Comparison of ENCODE assay signal across 17 mouse cellular contexts in the genomic region with DNA sequence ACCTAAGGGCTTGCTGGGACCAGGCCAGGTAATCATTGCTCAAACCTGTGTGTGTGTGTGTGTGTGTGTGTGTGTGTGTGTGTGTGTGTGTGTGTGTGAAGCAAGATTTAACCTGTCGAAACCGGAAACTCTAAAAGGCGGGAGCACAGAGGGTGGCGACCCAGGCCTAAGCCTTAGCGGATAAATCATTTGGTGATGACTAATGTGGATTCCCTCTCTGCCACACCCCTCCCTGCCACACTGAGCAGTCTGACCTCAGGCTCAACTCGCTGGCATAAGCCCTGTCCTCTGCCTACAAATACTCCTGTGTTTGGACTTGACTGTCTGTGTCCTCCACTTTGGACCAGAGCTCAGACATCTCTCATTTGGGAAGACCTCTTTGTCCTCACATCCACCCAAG. TPM values are rescaled to one million over a fixed set of nuclear protein-coding genes. Genes with fewer than 3 reads are reported as not detected.
DNase-seq lines count a peak whose midpoint lies in the region; ATAC-seq lines count a peak whose summit lies in the region.
"Had no signal": no experiment of that assay in that cellular context is flagged by ENCODE, and none has a peak within 500 bp of the region (broad histone marks: within the 10 kb centered on the region; RNA-seq: fewer than 3 reads in every experiment).

No protein-coding gene starts in this region.

- H3K27me3 ChIP-seq in hindbrain, embryonic 11.5 days (ENCODE audit: control insufficient read depth, insufficient read depth, low read length), result no peaks in the 10 kb centered on the region

- H3K36me3 ChIP-seq in hindbrain, embryonic 11.5 days (ENCODE audit: control insufficient read depth, insufficient read depth, low read length), result no peaks in the 10 kb centered on the region

- peak; percentile 55 for DNase-seq in cerebellum, adult 9-11 months
- DNase-seq in cerebellum, adult 8-10 months, result no peak
- peak; percentile 57 to 60 for DNase-seq in urinary bladder, postnatal 36 days (ENCODE audit: low spot score in 2 of 2)
- DNase-seq in urinary bladder, adult 2 months (ENCODE audit: low spot score), result no peak
- peak; percentile 62 to 72 for DNase-seq in adrenal gland, postnatal 36 days
- DNase-seq in left cerebral cortex, adult 8-10 months (ENCODE audit: low spot score in 2 of 2), result no peak
- no peak for DNase-seq in heart, postnatal 4 days
- DNase-seq in hindbrain, embryonic 11.5 days (ENCODE audit: low spot score), result no peak
- DNase-seq: cerebellum, postnatal 36 days; heart, adult 2 months; kidney, adult 11 months; liver, embryonic 13.5 days; lung, postnatal 4 days; right cerebral cortex, postnatal 4 days; thymus, adult 18-20 months had no signal

- H3K4me1 ChIP-seq in hindbrain, embryonic 11.5 days (replicated peaks; ENCODE audit: control insufficient read depth, insufficient read depth, low read length), result peaks cover 2% of the 10 kb centered on the region; the same call in 1 of the 2 replicates

- H3K9ac ChIP-seq in hindbrain, embryonic 11.5 days (ENCODE audit: low read depth, low read length), result no peak overlapping the region
- H3K9ac ChIP-seq: liver, embryonic 13.5 days had no signal

- no peak for ATAC-seq in hindbrain, embryonic 11.5 days (ENCODE audit: low FRiP score)

- no peak overlapping the region for H3K27ac ChIP-seq in hindbrain, embryonic 11.5 days (ENCODE audit: low read depth, low read length)
- H3K27ac ChIP-seq: heart, adult 2 months had no signal

- H3K9me3 ChIP-seq in hindbrain, embryonic 11.5 days (ENCODE audit: control insufficient read depth, low read length), result no peaks in the 10 kb centered on the region
- H3K9me3 ChIP-seq: liver, embryonic 13.5 days had no signal

- H3K4me2 ChIP-seq in hindbrain, embryonic 11.5 days (replicated peaks; ENCODE audit: low read depth, low read length), result no peak overlapping the region

- WGBS in hindbrain, embryonic 11.5 days, result 88% methylated on average over 6 of the region's 6 CpGs

- H3K4me3 ChIP-seq in hindbrain, embryonic 11.5 days (ENCODE audit: low read depth, low read length), result no peak overlapping the region
- H3K4me3 ChIP-seq: heart, adult 2 months; liver, embryonic 13.5 days had no signal

RNA-seq across cellular contexts. Expression of a gene that starts 2.4 kb away (rescaled TPM):
- polyA plus RNA-seq in urinary bladder, adult 2 months (2012; rRNA removed), result 449 and 545 TPM in 2 replicates
- 100 to 1,000 TPM; 587 to 633 TPM for total RNA-seq in adrenal gland, postnatal 36 days (2021)
- 100 to 1,000 TPM; 173 to 205 (median 180) TPM for total RNA-seq in left cerebral cortex, adult 8-10 months (2022)
- total RNA-seq in heart, postnatal 4 days (2021), result 100 to 1,000 TPM; 251 to 261 TPM
- 56.3 and 64.0 TPM in 2 replicates for polyA plus RNA-seq in hindbrain, embryonic 11.5 days (2014; fragmentation: Nextera tagmentation; extraction: Ambion mirVana)

RNA-seq across cellular contexts. Expression of a gene that starts 12.2 kb away (rescaled TPM):
- 16.9 and 19.4 TPM in 2 replicates for polyA plus RNA-seq in urinary bladder, adult 2 months (2012; rRNA removed)
- total RNA-seq in adrenal gland, postnatal 36 days (2021), result 100 to 1,000 TPM; 329 to 440 TPM
- 1 to 10 TPM; 3.7 to 9.1 (median 5.7) TPM for total RNA-seq in left cerebral cortex, adult 8-10 months (2022)
- 100 to 1,000 TPM; 693 to 795 TPM for total RNA-seq in heart, postnatal 4 days (2021)
- polyA plus RNA-seq in hindbrain, embryonic 11.5 days (2014; fragmentation: Nextera tagmentation; extraction: Ambion mirVana), result 4.3 and 4.5 TPM in 2 replicates
- total RNA-seq: hematopoietic stem cell, adult 5-6 weeks; monocyte, adult 5-6 weeks had no signal

RNA-seq across cellular contexts. Expression of a gene that starts 26.6 kb away (rescaled TPM):
- 49.8 and 50.1 TPM in 2 replicates for polyA plus RNA-seq in urinary bladder, adult 2 months (2012; rRNA removed)
- total RNA-seq in adrenal gland, postnatal 36 days (2021), result 10 to 100 TPM; 46.2 to 57.2 TPM
- total RNA-seq in left cerebral cortex, adult 8-10 months (2022), result 10 to 100 TPM; 45.6 to 47.7 (median 46.7) TPM
- total RNA-seq in heart, postnatal 4 days (2021), result 10 to 100 TPM; 45.3 to 46.6 TPM
- polyA plus RNA-seq in hindbrain, embryonic 11.5 days (2014; fragmentation: Nextera tagmentation; extraction: Ambion mirVana), result 16.3 and 26.1 TPM in 2 replicates

RNA-seq across cellular contexts. Expression of a gene that starts 35.6 kb away (rescaled TPM):
- polyA plus RNA-seq in urinary bladder, adult 2 months (2012; rRNA removed), result 107 and 140 TPM in 2 replicates
- total RNA-seq in adrenal gland, postnatal 36 days (2021), result 10 to 100 TPM; 69.4 to 76.1 TPM
- total RNA-seq in left cerebral cortex, adult 8-10 months (2022), result 10 to 100 TPM; 56.6 to 66.4 (median 60.7) TPM
- total RNA-seq in heart, postnatal 4 days (2021), result 10 to 100 TPM; 61.9 to 70.3 TPM
- polyA plus RNA-seq in hindbrain, embryonic 11.5 days (2014; fragmentation: Nextera tagmentation; extraction: Ambion mirVana), result 171 and 176 TPM in 2 replicates

RNA-seq across cellular contexts. Expression of a gene that starts 35.9 kb away (rescaled TPM):
- 84.3 and 84.5 TPM in 2 replicates for polyA plus RNA-seq in urinary bladder, adult 2 months (2012; rRNA removed)
- 10 to 100 TPM; 98.7 to 99.8 TPM for total RNA-seq in adrenal gland, postnatal 36 days (2021)
- 100 to 1,000 TPM; 119 to 124 (median 122) TPM for total RNA-seq in left cerebral cortex, adult 8-10 months (2022)
- 10 to 100 TPM; 77.2 to 78.9 TPM for total RNA-seq in heart, postnatal 4 days (2021)
- 278 and 293 TPM in 2 replicates for polyA plus RNA-seq in hindbrain, embryonic 11.5 days (2014; fragmentation: Nextera tagmentation; extraction: Ambion mirVana)

Comparison
In these comparisons a context has a peak if more than half of its experiments do, and no peak if none do; other contexts are left out.
1. DNase-seq: peak in cerebellum, adult 9-11 months (single experiment), urinary bladder, postnatal 36 days (2 of 2) and adrenal gland, postnatal 36 days (2 of 2); none in cerebellum, adult 8-10 months (single experiment), urinary bladder, adult 2 months (single experiment), left cerebral cortex, adult 8-10 months (0 of 2), heart, postnatal 4 days (single experiment) and hindbrain, embryonic 11.5 days (single experiment).
2. RNA of a gene that starts 12.2 kb away (total RNA-seq): 693 to 795 TPM in heart, postnatal 4 days and 329 to 440 TPM in adrenal gland, postnatal 36 days; 3.7 to 9.1 TPM in left cerebral cortex, adult 8-10 months; every median in the first group is over 10 times any median in the second.